Mouse (Mus musculus): Measurements from ENCODE around the gene Ccnt2.

- TF ChIP-seq CTCF (IDR thresholded peaks at IDR 0.05; ENCODE audit: extremely low read depth, insufficient read depth, insufficient read length, insufficient replicate concordance) = no peak
- no peak for TF ChIP-seq POLR2A (IDR thresholded peaks at IDR 0.05; ENCODE audit: low read depth, low read length)
Observed at GRCm38 (mm10) chr1:127802916-127803315, 29.0 kb downstream of the Ccnt2 start.

All from spleen, adult 2 months (tissue).